Mouse (Mus musculus) adrenal gland, adult 2 months (tissue): ENCODE measurements around the gene Olfr222. TPM values are rescaled to one million over a fixed set of nuclear protein-coding genes. Genes with fewer than 3 reads are reported as not detected.

Experiments
- DNase-seq: peaks from one replicate; pipeline ENCODE4 v3.0.0; 2021
- polyA plus RNA-seq: library from polyadenylated mRNA; depleted of rRNA; stranded (reverse); fragments of >200 nt; gene quantifications from 2 replicates; pipeline ENCODE4 v1.2.3, GENCODE M21; 2012; rRNA removed
- total RNA-seq, 2 experiments: library from RNA; stranded (reverse); gene quantifications; 2 replicates each; pipeline ENCODE4 v1.2.3; 2021

Olfr222 gene
- total and polyA plus RNA-seq, 3 experiments = not detected

GRCm38 (mm10) chr11:59541324-59541723 lies 34.7 kb downstream of the Olfr222 start, which contains the start of gene Nlrp3:
Gene Nlrp3, plus strand, starts transcription at chr11:59541568.
- no peak for DNase-seq

GRCm38 (mm10) chr11:59540123-59540522 lies 35.9 kb downstream of the Olfr222 start:
- no peak for DNase-seq

- DNase-seq = peak; percentile 63
Observed at GRCm38 (mm10) chr11:59538387-59538786, 37.6 kb downstream of the Olfr222 start.

GRCm38 (mm10) chr11:59537218-59538130 lies 38.6 kb downstream of the Olfr222 start:
- no peak for DNase-seq

DNA sequence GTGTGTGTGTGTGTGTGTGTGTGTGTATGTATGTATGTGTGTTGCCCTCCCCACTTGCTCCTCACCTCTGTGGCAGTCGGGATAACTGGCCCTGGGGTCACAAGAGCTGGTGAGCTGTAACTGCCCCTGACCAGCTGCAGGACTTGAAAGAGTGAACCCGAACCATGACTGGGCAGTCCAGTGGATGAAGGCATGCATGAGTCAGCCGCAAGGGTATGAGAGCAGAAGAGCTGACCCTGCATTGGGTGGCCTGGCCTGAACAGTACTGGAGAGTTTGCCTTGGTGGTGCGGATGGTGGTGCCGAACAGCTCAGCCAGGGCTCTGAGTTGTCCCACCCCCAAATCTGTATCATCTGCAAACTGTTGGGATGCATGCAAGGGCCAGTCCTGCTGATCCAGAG lies 44.5 kb downstream of the Olfr222 start:
- no peak for DNase-seq

DNA sequence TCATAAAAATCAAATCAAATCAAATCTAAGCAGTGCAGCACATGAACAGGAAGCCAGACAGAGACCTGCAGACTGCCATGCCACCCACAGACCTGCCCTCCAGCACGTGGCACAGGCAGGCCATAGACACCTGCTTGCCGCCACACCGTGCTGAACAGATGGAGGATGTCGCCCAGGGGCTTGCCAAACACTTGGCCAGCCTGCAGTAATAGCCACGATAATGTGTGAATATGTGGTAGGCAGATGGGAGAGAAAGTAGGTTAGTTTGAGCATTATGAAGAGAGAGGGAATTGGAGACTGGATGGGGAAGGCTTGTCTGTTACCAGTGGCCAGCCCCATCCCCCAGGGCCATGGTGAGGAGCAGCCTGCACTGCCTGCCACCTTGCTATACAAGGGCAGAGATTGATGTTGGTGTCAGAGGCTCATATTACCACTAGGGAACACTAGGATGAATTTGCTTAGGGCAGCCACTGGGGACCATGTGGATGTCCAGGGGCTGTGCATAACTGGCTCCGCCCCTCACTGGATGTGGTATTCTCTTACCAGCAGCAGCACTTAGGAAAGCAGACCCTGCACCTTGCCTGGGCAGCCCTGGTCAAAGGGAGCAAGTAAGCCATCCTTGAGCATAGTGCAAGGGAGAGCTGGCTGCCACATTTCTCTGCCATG lies 45.0 kb downstream of the Olfr222 start:
- no peak for DNase-seq

DNA sequence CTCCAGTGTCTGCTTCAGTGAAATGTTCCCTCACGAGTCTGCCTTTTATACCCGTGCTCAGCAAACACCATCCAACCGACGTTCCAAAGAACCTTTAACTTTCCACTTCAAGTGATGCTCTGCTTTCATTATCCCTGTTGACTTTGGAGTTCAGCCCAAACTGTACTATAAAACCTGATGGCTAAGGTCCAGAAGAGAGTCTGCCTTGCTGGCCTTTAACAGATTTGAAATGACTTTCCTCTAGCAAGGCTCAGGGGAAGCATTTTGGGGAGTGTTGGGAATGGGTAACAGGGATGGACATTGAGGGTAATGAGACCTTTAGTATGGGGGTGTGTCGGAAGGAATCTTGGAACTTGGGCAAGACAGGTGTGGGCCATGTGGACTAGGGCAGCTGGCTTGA lies 45.8 kb downstream of the Olfr222 start:
- no peak for DNase-seq

GRCm38 (mm10) chr11:59526472-59527080 lies 49.5 kb downstream of the Olfr222 start, which contains the start of gene Zkscan17:
Gene Zkscan17, minus strand, starts transcription at chr11:59526751.
- peak; percentile 30 for DNase-seq

DNA sequence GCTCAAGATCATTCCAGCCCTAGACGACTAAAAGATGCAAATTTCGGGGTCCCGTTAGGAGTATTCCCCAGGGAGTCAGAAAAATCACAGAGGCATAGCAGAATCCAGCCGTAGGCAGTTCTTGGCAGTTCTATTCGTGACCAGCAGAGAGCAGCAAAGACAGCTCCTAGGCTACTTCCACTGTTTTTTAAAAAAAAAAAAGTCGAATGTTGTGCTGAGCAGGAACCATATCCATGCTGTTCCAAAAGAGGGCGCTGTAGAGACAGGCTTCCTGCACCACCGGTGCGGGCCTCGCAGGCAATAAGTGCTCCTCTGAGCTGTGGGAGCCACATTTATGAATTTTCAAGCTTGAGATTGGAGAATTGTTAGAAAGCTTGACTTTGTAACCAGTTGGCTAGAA lies 50.8 kb downstream of the Olfr222 start:
- DNase-seq = peak; percentile 72

- no peak for DNase-seq
Observed at GRCm38 (mm10) chr11:59524150-59524549, 51.9 kb downstream of the Olfr222 start.

Other genes with a start within 250 kb of the Olfr222 start
- gene Prss38, start 200.6 kb downstream of the Olfr222 start, total RNA-seq = not detected
- not detected in 2 replicates for gene Prss38, start 200.6 kb downstream of the Olfr222 start, polyA plus RNA-seq
- 1 to 10 TPM; 8.4 to 9.4 TPM for gene Jmjd4, start 126.2 kb downstream of the Olfr222 start, total RNA-seq
- 4.9 and 6.2 TPM in 2 replicates for gene Jmjd4, start 126.2 kb downstream of the Olfr222 start, polyA plus RNA-seq
- 100 to 1,000 TPM in 1 of 2 experiments, 10 to 100 TPM in 1; 92.1 to 102 TPM for gene Snap47, start 125.0 kb downstream of the Olfr222 start, total RNA-seq
- 59.5 and 67.0 TPM in 2 replicates for gene Snap47, start 125.0 kb downstream of the Olfr222 start, polyA plus RNA-seq
- 1 to 10 TPM; 2.7 to 5.5 TPM for gene Zfp867, start 103.8 kb downstream of the Olfr222 start, total RNA-seq
- gene Zfp867, start 103.8 kb downstream of the Olfr222 start, polyA plus RNA-seq = 0.12 and 0.13 TPM in 2 replicates
- gene Zkscan17, start 49.5 kb downstream of the Olfr222 start, total RNA-seq = 10 to 100 TPM; 16.7 to 17.9 TPM
- gene Zkscan17, start 49.5 kb downstream of the Olfr222 start, polyA plus RNA-seq = 11.0 and 14.9 TPM in 2 replicates
- 1 to 10 TPM; 1.3 to 1.8 TPM for gene Nlrp3, start 34.7 kb downstream of the Olfr222 start, total RNA-seq
- 0.26 and 0.29 TPM in 2 replicates for gene Nlrp3, start 34.7 kb downstream of the Olfr222 start, polyA plus RNA-seq
- not detected for gene Olfr223, start 17.1 kb upstream of the Olfr222 start, total RNA-seq
- not detected in 2 replicates for gene Olfr223, start 17.1 kb upstream of the Olfr222 start, polyA plus RNA-seq
- gene Mprip, start 85.1 kb upstream of the Olfr222 start, total RNA-seq = 100 to 1,000 TPM; 190 to 233 TPM
- gene Mprip, start 85.1 kb upstream of the Olfr222 start, polyA plus RNA-seq = 48.0 and 79.6 TPM in 2 replicates
- gene Pld6, start 211.4 kb upstream of the Olfr222 start, total RNA-seq = 1 to 10 TPM; 1.7 to 2.6 TPM
- 10.6 and 12.5 TPM in 2 replicates for gene Pld6, start 211.4 kb upstream of the Olfr222 start, polyA plus RNA-seq
- 10 to 100 TPM; 45.1 to 88.0 TPM for gene Flcn, start 233.8 kb upstream of the Olfr222 start, total RNA-seq
- 71.5 and 72.1 TPM in 2 replicates for gene Flcn, start 233.8 kb upstream of the Olfr222 start, polyA plus RNA-seq